Mouse (Mus musculus) hindbrain, embryonic 14.5 days (tissue): Measurements from ENCODE around the gene Kansl1. TPM values are rescaled to one million over a fixed set of nuclear protein-coding genes. Genes with fewer than 3 reads are reported as not detected.
"Not testable (repeated sequence)": the region's sequence is repeated elsewhere in the genome, so short reads cannot be mapped to it uniquely, and the experiment has no call there.

ENCODE experiments used
- ATAC-seq: fragments of 200-750 bp; cut with Nextera tagmentation; 2 replicates; pipeline ENCODE4 v1.8.0; 2017; ENCODE audit warnings: moderate number of reproducible peaks, mild to moderate bottlenecking, moderate TSS enrichment, moderate library complexity; ENCODE audit not compliant: low FRiP score
- DNase-seq: peaks from one replicate; pipeline ENCODE4 v3.0.0-alpha.2; 2015; ENCODE audit warnings: low spot score
- H3K27ac ChIP-seq: fragments of 300-500 bp; sonication (generic); 2 replicates; pipeline ENCODE4 v1.5.1; 2014; ENCODE audit warnings: mild to moderate bottlenecking, moderate library complexity
- H3K27me3 ChIP-seq: fragments of 300-500 bp; sonication (generic); 2 replicates; pipeline ENCODE4 v1.6.1; 2014; ENCODE audit warnings: mild to moderate bottlenecking, low read length, mixed read lengths; ENCODE audit not compliant: control insufficient read depth, insufficient read depth
- H3K36me3 ChIP-seq: fragments of 300-500 bp; sonication (generic); replicated peaks from 2 replicates; pipeline ENCODE4 v1.6.1; 2014; ENCODE audit not compliant: control insufficient read depth, insufficient read depth
- H3K4me1 ChIP-seq: fragments of 300-500 bp; sonication (generic); replicated peaks from 2 replicates; pipeline ENCODE4 v1.6.1; 2014; ENCODE audit warnings: antibody characterized with exemption, low read length, mixed read lengths; ENCODE audit not compliant: control insufficient read depth, insufficient read depth
- H3K4me2 ChIP-seq: fragments of 300-500 bp; sonication (generic); replicated peaks from 2 replicates; pipeline ENCODE4 v1.6.1; 2014; ENCODE audit warnings: mild to moderate bottlenecking, moderate library complexity
- H3K4me3 ChIP-seq: fragments of 300-500 bp; sonication (generic); replicated peaks from 2 replicates; pipeline ENCODE4 v1.5.1; 2014; ENCODE audit warnings: mild to moderate bottlenecking, low read length
- H3K9ac ChIP-seq: fragments of 300-500 bp; sonication (generic); 2 replicates; pipeline ENCODE4 v1.6.1; 2014
- H3K9me3 ChIP-seq: fragments of 300-500 bp; sonication (generic); 2 replicates; pipeline ENCODE4 v1.6.1; 2016; ENCODE audit warnings: low read length; ENCODE audit not compliant: control insufficient read depth
- WGBS: fragments of 180-500 bp; shearing (Covaris S2); extraction: QIAGEN DNeasy Blood & Tissue Kit; methylation state at CpG from one replicate; pipeline ENCODE4 v1.1.7; 2014; 5-methylcytosine and 5-hydroxymethylcytosine counted together
- polyA plus RNA-seq: library from polyadenylated mRNA; unstranded; fragments of >200 nt; fragmentation: Nextera tagmentation; extraction: Ambion mirVana; gene quantifications from 2 replicates; pipeline ENCODE4 v1.2.1, GENCODE M21; 2014

Gene Kansl1
- polyA plus RNA-seq, 1 experiment from 2014 or later = 30.7 TPM

GRCm38 (mm10) chr11:104459671-104460070 lies 9.0 kb downstream of the Kansl1 start:
- Histone ChIP-seq H3K9me3 (no peaks in the 10 kb centered on the region), H3K27me3 (no peaks in the 10 kb centered on the region), H3K4me2 (no peak overlapping the region), H3K9ac (no peak overlapping the region), H3K4me1 (0 out of 2 replicates have a peak, but pooled peaks cover 3% of the 10 kb centered on the region), H3K27ac (no peak overlapping the region), H3K4me3 (no peak overlapping the region), H3K36me3 (peaks cover 30% of the 10 kb centered on the region)
- WGBS = 98% methylated on average over 2 of the region's 2 CpGs
- DNase-seq = no peak
- no peak for ATAC-seq

DNA sequence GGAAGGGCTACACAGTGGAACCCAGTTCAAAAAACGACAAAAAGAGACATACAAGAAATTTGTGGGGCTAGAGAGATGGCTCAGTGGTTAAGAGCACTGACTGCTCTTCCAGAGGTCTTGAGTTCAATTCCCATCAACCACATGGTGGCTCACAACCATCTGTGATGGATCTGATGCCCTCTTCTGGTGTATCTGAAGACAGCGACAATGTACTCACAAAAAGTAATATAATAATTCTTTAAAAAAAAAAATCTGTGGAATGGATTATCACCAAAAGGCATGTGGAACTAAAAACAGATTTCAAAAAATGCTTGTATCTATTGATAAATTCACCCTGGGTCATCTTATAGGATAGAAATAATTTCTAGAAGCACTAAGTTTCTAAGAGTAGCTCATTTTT lies 10.2 kb downstream of the Kansl1 start:
- H3K4me2 ChIP-seq = no peak overlapping the region
- H3K4me3 ChIP-seq = no peak overlapping the region
- WGBS = 83% methylated on average over 2 of the region's 2 CpGs
- H3K36me3 ChIP-seq = peaks cover 18% of the 10 kb centered on the region
- H3K27me3 ChIP-seq = no peaks in the 10 kb centered on the region
- ATAC-seq (no peak), DNase-seq (no peak)
- H3K4me1 ChIP-seq = no peaks in the 10 kb centered on the region
- H3K9me3 ChIP-seq = no peaks in the 10 kb centered on the region
- H3K9ac ChIP-seq = no peak overlapping the region
- no peak overlapping the region for H3K27ac ChIP-seq

DNA sequence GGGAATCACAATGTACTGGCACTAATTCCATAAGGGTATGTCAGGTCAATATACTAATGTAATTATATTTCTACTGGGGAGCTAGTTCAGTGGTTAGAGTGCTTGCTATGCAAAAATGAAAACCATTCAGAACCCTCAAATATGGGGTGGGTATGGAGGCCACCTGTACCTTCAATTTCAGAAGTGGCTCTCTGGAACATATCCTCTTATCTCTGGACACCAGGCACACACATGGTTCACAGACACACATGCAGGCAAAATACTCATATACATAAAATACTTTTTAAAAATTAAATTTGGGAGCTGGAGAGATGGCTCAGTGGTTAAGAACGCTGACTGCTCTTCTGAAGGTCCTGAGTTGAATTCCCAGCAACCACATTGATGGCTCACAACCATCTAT lies 16.0 kb downstream of the Kansl1 start:
- no peaks in the 10 kb centered on the region for H3K27me3 ChIP-seq
- no peak overlapping the region for H3K4me3 ChIP-seq
- DNase-seq (no peak), ATAC-seq (no peak)
- no peak overlapping the region for H3K4me2 ChIP-seq
- no peaks in the 10 kb centered on the region for H3K4me1 ChIP-seq
- 93% methylated on average over 1 of the region's 1 CpGs for WGBS
- H3K9me3 ChIP-seq = no peaks in the 10 kb centered on the region
- H3K9ac ChIP-seq = no peak overlapping the region
- H3K27ac ChIP-seq = no peak overlapping the region
- no peaks in the 10 kb centered on the region for H3K36me3 ChIP-seq

GRCm38 (mm10) chr11:104451239-104451638 lies 17.4 kb downstream of the Kansl1 start:
- Histone ChIP-seq H3K4me3 (no peak overlapping the region), H3K36me3 (no peaks in the 10 kb centered on the region), H3K27me3 (no peaks in the 10 kb centered on the region), H3K9me3 (no peaks in the 10 kb centered on the region), H3K9ac (no peak overlapping the region), H3K27ac (no peak overlapping the region), H3K4me1 (no peaks in the 10 kb centered on the region), H3K4me2 (no peak overlapping the region)
- DNase-seq (no peak), ATAC-seq (no peak)
- WGBS = 91% methylated on average over 1 of the region's 1 CpGs

DNA sequence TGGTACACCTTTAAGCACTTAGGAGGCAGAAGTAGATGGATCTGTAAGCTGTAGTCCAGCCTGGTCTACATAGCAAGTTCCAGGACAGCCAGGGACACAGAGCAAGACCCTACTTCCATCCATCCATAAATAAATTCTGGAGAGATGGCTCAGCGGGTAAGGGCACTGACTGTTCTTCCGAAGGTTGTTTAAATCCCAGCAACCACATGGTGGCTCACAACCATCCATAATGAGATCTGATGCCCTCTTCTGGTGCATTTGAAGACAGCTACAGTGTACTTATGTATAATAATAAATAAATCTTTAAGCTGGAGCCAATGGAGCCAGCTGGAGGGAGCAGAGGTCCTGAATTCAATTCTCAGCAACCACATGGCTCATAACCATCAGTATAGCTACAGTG lies 20.2 kb downstream of the Kansl1 start:
- H3K4me2 ChIP-seq, H3K36me3 ChIP-seq, H3K4me3 ChIP-seq, H3K9me3 ChIP-seq, H3K27me3 ChIP-seq, ATAC-seq, DNase-seq, H3K9ac ChIP-seq, H3K4me1 ChIP-seq, H3K27ac ChIP-seq: not testable (repeated sequence)
- WGBS = 38% methylated on average over 2 of the region's 2 CpGs

GRCm38 (mm10) chr11:104445538-104445937 lies 23.1 kb downstream of the Kansl1 start:
- Histone ChIP-seq H3K36me3 (no peaks in the 10 kb centered on the region), H3K4me3 (no peak overlapping the region), H3K27ac (no peak overlapping the region), H3K9ac (no peak overlapping the region), H3K4me2 (no peak overlapping the region), H3K27me3 (no peaks in the 10 kb centered on the region), H3K4me1 (peaks cover 8% of the 10 kb centered on the region), H3K9me3 (no peaks in the 10 kb centered on the region)
- DNase-seq = no peak
- WGBS = 90% methylated on average over 2 of the region's 2 CpGs
- ATAC-seq = no peak

DNA sequence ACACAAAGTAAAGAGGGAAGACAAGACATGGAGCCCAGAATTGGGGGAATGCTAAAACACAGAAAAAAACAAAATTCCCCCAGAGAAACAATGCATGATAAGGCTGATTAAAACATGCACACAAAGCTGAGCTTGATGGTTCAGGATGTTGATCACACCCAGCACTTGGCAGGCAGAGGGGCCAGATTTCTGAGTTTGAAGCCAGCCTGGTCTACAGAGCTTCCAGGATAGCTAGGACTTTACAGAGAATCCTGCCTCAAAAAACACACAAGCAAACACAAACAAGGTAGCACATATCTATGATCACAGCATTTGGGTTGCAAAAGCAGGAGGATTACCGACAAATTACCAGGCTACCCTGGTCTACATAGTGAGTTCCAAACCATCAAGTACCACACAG lies 23.6 kb downstream of the Kansl1 start:
- Histone ChIP-seq H3K36me3 (no peaks in the 10 kb centered on the region), H3K4me2 (no peak overlapping the region), H3K27ac (no peak overlapping the region), H3K4me1 (peaks cover 8% of the 10 kb centered on the region), H3K27me3 (no peaks in the 10 kb centered on the region), H3K9ac (no peak overlapping the region), H3K9me3 (no peaks in the 10 kb centered on the region), H3K4me3 (no peak overlapping the region)
- DNase-seq (no peak), ATAC-seq (no peak)
- WGBS = 94% methylated on average over 1 of the region's 1 CpGs

- peaks cover 22% of the 10 kb centered on the region for H3K4me1 ChIP-seq
- H3K9ac ChIP-seq = 0 out of 2 replicates have a peak overlapping the region, but pooled peaks have one; percentile 99
- H3K36me3 ChIP-seq = no peaks in the 10 kb centered on the region
- ATAC-seq (no peak), DNase-seq (no peak)
- peak overlapping the region; percentile 81 for H3K4me3 ChIP-seq
- H3K9me3 ChIP-seq = no peaks in the 10 kb centered on the region
- H3K27me3 ChIP-seq = no peaks in the 10 kb centered on the region
- H3K27ac ChIP-seq = peak overlapping the region; percentile 100; the same call in 1 of the 2 replicates
- 50% methylated on average over 2 of the region's 2 CpGs for WGBS
- peak overlapping the region; percentile 67 for H3K4me2 ChIP-seq
Observed at GRCm38 (mm10) chr11:104443359-104443758, 25.3 kb downstream of the Kansl1 start.

DNA sequence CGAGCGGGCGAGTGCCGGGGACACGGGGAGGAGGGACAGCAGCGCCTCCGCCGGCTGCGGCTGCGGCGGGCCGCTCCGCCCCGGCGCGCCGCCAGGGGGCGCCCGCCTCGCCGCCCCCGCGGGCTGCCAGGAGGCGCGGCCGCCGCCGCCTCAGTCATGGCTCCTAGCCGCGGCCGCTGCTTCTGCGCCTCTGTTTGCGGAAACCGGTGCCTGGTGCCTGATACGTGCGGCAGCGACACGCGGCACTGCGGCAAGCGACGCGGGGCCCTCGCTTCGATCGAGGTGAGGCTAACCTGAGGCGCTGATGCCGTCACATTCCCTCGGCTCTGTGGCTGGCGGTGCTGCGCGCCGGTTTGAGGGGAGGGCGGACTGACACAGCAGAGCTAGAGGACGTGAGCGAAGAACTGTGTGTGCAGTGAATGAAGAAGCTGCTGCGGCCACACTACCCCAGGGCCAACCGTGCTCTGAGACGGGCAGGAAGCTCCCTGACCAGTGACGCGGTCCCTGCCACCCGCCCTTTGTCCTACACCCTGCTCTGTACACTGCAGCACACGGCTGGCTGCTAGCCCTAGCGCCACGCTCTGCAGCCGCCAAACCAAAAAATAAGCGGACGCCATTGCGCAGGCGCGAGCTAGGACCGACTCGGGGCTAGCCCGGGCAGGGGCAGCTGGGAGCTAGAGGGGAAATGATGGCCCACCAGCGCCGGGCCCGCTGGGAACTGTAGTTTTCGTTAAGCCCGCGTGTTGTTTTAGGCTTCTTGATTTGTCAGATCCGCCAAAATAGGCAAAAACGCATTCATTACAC lies 26.1 kb downstream of the Kansl1 start:
- peak overlapping the region; percentile 81 for H3K4me3 ChIP-seq
- ATAC-seq = peak; percentile 95
- DNase-seq = peak; percentile 94
- H3K27me3 ChIP-seq = no peaks in the 10 kb centered on the region
- no peaks in the 10 kb centered on the region for H3K36me3 ChIP-seq
- peak overlapping the region; percentile 100 for H3K27ac ChIP-seq
- H3K4me1 ChIP-seq = peaks cover 30% of the 10 kb centered on the region
- peak overlapping the region; percentile 99 for H3K9ac ChIP-seq
- WGBS = under 1% methylated on average over 80 of the region's 82 CpGs
- no peaks in the 10 kb centered on the region for H3K9me3 ChIP-seq
- peak overlapping the region; percentile 67 for H3K4me2 ChIP-seq
